Mouse (Mus musculus): ENCODE measurements around the gene BC004004.
"Not testable (repeated sequence)": the region's sequence is repeated elsewhere in the genome, so short reads cannot be mapped to it uniquely, and the experiment has no call there.

BC004004 gene

GRCm38 (mm10) chr17:29268682-29269348 lies at the start of gene BC004004:
Gene BC004004 (plus strand): TSS chr17:29268788.
- peak; percentile 98 for DNase-seq

- no peak for DNase-seq
Measured at GRCm38 (mm10) chr17:29220631-29221030, 48.0 kb upstream of the BC004004 start.

GRCm38 (mm10) chr17:29231109-29231508 lies 37.5 kb upstream of the BC004004 start:
- no peak for DNase-seq

GRCm38 (mm10) chr17:29236111-29236510 lies 32.5 kb upstream of the BC004004 start:
- DNase-seq, result no peak

- no peak for DNase-seq
Measured at GRCm38 (mm10) chr17:29237267-29237771, 31.3 kb upstream of the BC004004 start.

GRCm38 (mm10) chr17:29237772-29238420 lies 30.7 kb upstream of the BC004004 start, which contains the start of gene Cpne5:
Gene Cpne5 (minus strand): TSS chr17:29238167.
- no peak for DNase-seq

- no peak for DNase-seq
Measured at GRCm38 (mm10) chr17:29238421-29238945, 30.1 kb upstream of the BC004004 start.

GRCm38 (mm10) chr17:29244912-29245311 lies 23.7 kb upstream of the BC004004 start:
- no peak for DNase-seq

- no peak for DNase-seq
Measured at GRCm38 (mm10) chr17:29245725-29246124, 22.9 kb upstream of the BC004004 start.

- DNase-seq, result peak; percentile 79
Measured at GRCm38 (mm10) chr17:29246602-29247001, 22.0 kb upstream of the BC004004 start.

- DNase-seq, result no peak
Measured at GRCm38 (mm10) chr17:29247881-29248280, 20.7 kb upstream of the BC004004 start.

GRCm38 (mm10) chr17:29249512-29249911 lies 19.1 kb upstream of the BC004004 start:
- no peak for DNase-seq

GRCm38 (mm10) chr17:29251006-29251405 lies 17.6 kb upstream of the BC004004 start:
- DNase-seq, result not testable (repeated sequence)

- no peak for DNase-seq
Measured at GRCm38 (mm10) chr17:29251608-29252390, 16.8 kb upstream of the BC004004 start.

GRCm38 (mm10) chr17:29253236-29253635 lies 15.4 kb upstream of the BC004004 start:
- DNase-seq, result no peak

GRCm38 (mm10) chr17:29253684-29254083 lies 14.9 kb upstream of the BC004004 start:
- DNase-seq, result no peak

- DNase-seq, result not testable (repeated sequence)
Measured at GRCm38 (mm10) chr17:29254784-29255183, 13.8 kb upstream of the BC004004 start.

GRCm38 (mm10) chr17:29256507-29256906 lies 12.1 kb upstream of the BC004004 start:
- DNase-seq, result no peak

- DNase-seq, result no peak
Measured at GRCm38 (mm10) chr17:29257001-29257511, 11.5 kb upstream of the BC004004 start.

GRCm38 (mm10) chr17:29258025-29258558 lies 10.5 kb upstream of the BC004004 start:
- DNase-seq, result no peak

GRCm38 (mm10) chr17:29258921-29259320 lies 9.7 kb upstream of the BC004004 start:
- no peak for DNase-seq

GRCm38 (mm10) chr17:29259489-29259888 lies 9.1 kb upstream of the BC004004 start:
- DNase-seq, result peak; percentile 77

GRCm38 (mm10) chr17:29260501-29260900 lies 8.1 kb upstream of the BC004004 start:
- DNase-seq, result no peak
